ENCODE assay signal across 8 mouse cellular contexts in genomic region chr13:23368583-23369420, GRCm38 (mm10). TPM values are rescaled to one million over a fixed set of nuclear protein-coding genes. Genes with fewer than 3 reads are reported as not detected.
DNase-seq lines count a peak whose midpoint lies in the region; ATAC-seq lines count a peak whose summit lies in the region.

Gene Zfp322a (minus strand): TSS chr13:23369208.

- WGBS in hindbrain, embryonic 11.5 days, result under 1% methylated on average over 55 of the region's 55 CpGs

- no peaks in the 10 kb centered on the region for H3K36me3 ChIP-seq in hindbrain, embryonic 11.5 days (ENCODE audit: control insufficient read depth, insufficient read depth, low read length)

- peak; percentile 100 for ATAC-seq in hindbrain, embryonic 11.5 days (ENCODE audit: low FRiP score)

- H3K27me3 ChIP-seq in hindbrain, embryonic 11.5 days (ENCODE audit: control insufficient read depth, insufficient read depth, low read length), result no peaks in the 10 kb centered on the region

- peak; percentile 97 for DNase-seq in Muller cell, postnatal 12 days (ENCODE audit: inconsistent ontology term)
- peak; percentile 99 for DNase-seq in cerebellum, adult 9-11 months
- DNase-seq in frontal cortex, adult 2 months (ENCODE audit: extremely low spot score in 1 of 2, low spot score in 1 of 2), result peak; percentile 95 to 97
- DNase-seq in hindbrain, embryonic 11.5 days (ENCODE audit: low spot score), result peak; percentile 95
- DNase-seq in layer of hippocampus, postnatal 10 days (ENCODE audit: low spot score in 2 of 2), result peak; percentile 94 to 96
- DNase-seq in lung, postnatal 10 days, result peak; percentile 97
- DNase-seq in ovary, postnatal 36 days (ENCODE audit: low spot score), result peak; percentile 96
- peak; percentile 95 for DNase-seq in thymus, postnatal 25 days

- H3K9ac ChIP-seq in hindbrain, embryonic 11.5 days (ENCODE audit: low read depth, low read length), result peak within 1 kb of the TSS; percentile 80

- peak within 1 kb of the TSS; percentile 67 for H3K4me2 ChIP-seq in hindbrain, embryonic 11.5 days (replicated peaks; ENCODE audit: low read depth, low read length)

- H3K4me1 ChIP-seq in hindbrain, embryonic 11.5 days (replicated peaks; ENCODE audit: control insufficient read depth, insufficient read depth, low read length), result no peaks in the 10 kb centered on the region

- H3K27ac ChIP-seq in hindbrain, embryonic 11.5 days (ENCODE audit: low read depth, low read length), result peak within 1 kb of the TSS; percentile 89

- peak within 1 kb of the TSS; percentile 77 for H3K4me3 ChIP-seq in hindbrain, embryonic 11.5 days (ENCODE audit: low read depth, low read length)

- no peaks in the 10 kb centered on the region for H3K9me3 ChIP-seq in hindbrain, embryonic 11.5 days (ENCODE audit: control insufficient read depth, low read length)

RNA-seq across cellular contexts. Expression of gene Zfp322a, which starts in this region (rescaled TPM):
- 16.4 and 18.5 TPM in 2 replicates for polyA plus RNA-seq in frontal cortex, adult 2 months (2012; rRNA removed)
- 65.0 and 65.6 TPM in 2 replicates for polyA plus RNA-seq in hindbrain, embryonic 11.5 days (2014; fragmentation: Nextera tagmentation; extraction: Ambion mirVana)
- 10 to 100 TPM; 37.0 to 40.8 TPM for total RNA-seq in layer of hippocampus, postnatal 10 days (2021)

Comparison
In these comparisons a context has a peak if more than half of its experiments do, and no peak if none do; other contexts are left out.
1. Peak in every context shown above with its lines: DNase-seq, ATAC-seq, H3K4me3 ChIP-seq and H3K27ac ChIP-seq.